Mouse (Mus musculus) adrenal gland, postnatal 10 days (tissue): Measurements from ENCODE around the gene Esrrg. TPM values are rescaled to one million over a fixed set of nuclear protein-coding genes. Genes with fewer than 3 reads are reported as not detected.

ENCODE experiments used
- DNase-seq: peaks from one replicate; pipeline ENCODE4 v3.0.0; 2021; ENCODE audit warnings: mixed read lengths
- total RNA-seq, 2 experiments: library from RNA; stranded (reverse); gene quantifications; 2 replicates each; pipeline ENCODE4 v1.2.3; 2021

Esrrg gene
- total RNA-seq, 2 experiments from 2014 or later: 18.8 to 28.7 TPM

DNA sequence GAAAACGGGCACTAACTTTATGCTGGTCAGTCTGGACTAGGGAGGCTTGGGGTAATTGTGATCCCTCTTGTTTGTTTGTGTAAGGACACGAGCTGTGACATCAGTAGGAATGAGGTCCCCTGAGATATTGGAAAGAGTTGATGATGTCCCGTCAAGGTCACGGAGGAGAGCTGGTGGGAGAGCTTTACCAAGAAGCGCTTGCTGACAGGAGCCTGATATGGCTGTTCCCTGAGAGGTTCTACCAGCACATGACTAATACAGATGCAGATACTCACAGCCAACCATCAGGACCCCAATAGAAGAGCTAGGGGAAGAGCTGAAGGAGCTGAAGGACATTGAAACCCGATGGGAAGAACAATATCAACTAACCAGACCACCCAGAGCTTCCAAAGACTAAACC, 302.6 kb downstream of the Esrrg start:
- DNase-seq: no peak

DNA sequence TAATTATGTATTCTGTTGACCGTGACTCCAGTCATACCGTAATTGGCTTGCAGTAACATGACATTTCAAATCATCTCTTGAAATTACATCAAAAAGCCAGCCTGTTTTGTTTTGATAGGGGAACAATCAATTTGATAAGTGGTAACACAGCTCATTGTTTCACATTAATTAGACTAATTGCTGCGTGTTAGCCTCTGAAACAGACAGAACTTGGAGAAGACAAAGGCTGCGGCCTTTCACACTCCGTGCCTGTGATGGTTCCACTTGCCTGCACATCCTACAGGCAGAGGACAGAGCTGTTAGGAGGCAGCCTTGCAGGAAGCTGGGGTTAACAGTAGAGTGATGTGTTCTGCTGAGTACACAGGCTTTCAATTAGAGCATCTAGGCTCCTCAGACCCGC, 309.7 kb downstream of the Esrrg start:
- no peak for DNase-seq

DNA sequence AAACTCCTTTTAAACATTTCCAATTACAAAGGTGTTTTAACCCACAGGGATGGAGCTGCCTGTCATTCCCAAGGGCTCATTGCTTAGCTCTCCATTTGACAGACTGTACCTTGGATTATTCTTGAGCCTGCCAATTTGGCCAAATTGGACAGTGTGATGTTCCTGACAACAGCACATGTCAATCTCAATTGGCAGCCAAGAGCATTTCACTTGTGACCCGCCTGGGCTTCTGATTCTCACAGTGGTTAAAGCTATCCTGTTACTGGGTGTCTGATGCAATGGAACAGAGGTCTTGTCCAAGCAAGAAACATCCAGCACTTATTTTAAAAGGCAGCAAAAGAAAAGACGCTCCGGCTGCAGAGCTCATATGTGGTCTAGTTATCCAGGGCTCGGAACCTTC, 310.3 kb downstream of the Esrrg start:
- DNase-seq: no peak

DNA sequence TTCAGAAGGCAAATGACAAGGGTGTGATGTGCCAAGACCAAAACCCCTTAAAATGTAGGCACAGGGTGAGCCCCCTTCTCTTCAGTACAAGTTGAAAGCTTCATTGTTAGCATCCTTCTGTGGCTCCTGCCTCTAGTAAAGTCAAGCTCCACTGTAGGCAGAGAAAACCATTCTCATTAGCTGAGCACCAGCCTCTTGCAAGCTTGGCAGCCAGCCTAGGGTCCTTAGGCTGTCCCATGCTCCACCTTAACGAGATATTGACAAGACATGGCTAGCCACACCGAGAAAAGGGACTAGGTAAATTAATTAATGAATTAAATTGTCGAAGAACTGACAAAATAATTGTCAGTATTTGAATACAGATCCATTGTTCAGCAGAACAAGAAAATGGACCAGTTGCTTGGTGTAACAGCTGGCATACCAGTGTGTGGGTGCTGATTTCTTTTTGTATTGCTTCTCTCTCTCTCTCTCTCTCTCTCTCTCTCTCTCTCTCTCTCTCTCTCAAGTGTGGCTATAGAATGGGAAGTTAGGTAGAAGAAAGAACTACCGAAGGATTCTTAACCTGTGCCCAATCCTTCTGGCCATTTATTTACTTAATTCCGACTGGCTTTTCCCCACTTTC, 311.7 kb downstream of the Esrrg start:
- DNase-seq: no peak

DNA sequence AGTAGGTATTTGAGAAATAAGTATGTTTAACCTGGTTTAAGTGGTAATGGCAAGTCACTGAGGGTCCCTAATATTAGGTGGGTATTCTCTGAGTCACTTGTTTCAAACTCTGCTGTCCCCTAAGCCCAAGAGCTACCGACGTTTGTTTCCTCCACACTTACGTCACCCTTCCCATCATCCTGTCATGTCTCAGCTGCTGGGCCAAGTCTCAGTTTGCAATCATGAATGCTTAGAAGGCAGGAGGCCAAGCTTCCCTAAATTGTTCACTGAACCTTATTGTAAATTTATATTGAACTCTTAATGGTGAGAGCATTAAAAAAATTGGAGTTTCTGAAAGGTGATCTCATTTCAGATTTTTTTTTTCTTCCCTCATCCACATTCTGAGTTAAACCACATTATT, 322.6 kb downstream of the Esrrg start:
- DNase-seq: no peak

DNA sequence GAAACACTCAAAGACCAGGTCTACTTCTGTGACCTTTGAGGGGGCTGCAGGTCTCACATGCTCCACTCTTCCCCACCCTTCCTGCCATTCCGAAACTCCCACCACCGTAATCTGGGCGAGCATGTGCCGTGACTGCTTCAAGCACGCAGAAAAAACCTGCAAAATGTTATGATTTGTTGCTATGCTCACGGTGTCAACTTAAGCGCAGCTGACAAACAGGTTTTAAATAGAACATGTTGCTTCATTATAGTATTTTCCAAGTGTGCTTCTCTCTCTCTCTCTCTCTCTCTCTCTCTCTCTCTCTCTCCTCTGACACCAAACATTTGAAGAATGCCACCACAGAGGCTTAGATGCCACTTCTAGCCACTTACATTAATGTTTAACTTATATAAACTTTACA, 330.1 kb downstream of the Esrrg start:
- DNase-seq: no peak

DNA sequence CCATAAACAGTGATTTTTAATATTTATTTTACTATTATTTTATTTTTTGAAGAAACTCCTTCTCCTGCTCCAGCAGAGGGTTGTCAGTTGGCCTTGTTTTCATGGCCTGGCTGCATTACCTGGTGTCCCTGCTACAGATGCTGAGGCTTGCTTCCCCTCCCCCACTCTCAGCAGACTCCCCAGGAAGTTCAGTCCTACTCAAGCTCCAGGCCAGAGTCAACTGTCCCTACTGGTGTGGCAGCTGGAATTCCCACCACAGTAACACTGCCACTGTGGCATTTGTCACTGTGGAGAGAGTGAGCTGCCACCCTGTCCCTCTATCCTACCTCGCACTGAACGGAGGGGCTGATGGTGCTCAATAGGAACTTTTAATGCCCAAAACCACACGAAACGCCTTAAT, 330.5 kb downstream of the Esrrg start:
- DNase-seq: no peak

DNA sequence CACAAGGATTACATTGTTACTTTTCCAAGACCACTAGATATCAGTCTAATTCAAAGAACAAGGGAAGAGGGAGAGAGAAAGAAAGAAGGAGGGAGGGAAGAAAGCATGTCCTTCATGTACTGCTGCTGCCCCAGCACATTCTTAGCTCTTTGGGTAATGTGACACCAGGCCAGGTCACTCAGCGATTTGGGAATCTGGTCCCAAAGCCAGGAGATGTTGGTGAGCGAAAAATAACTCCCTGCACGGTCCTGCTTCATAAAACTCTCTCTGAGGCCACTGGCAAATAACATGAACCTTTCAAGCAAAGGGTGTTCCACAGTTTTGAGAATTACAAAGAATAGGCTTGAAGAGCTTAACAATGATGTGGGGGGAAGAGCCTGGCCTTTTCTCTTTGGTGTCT, 342.9 kb downstream of the Esrrg start:
- DNase-seq: no peak

DNA sequence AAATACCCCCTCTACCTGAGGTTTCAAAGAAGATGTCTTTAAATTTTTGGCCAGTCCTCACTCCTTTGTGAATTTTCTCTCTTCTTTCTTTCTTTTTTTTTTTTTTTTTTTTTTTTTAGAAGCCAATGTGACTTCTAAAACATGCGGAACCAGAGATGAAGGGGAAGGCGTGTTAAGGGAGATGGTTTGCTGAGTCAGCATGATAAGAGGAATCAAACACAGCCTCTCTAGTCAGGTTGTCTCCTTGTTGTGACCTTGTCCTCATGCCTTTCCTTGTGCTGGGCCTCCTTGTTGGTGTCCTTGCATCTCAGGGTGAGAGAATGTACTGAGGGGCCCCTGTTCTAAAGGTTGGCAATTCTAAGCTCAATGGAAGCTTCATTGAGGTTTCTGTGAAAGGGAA, 348.1 kb downstream of the Esrrg start:
- DNase-seq: no peak

DNA sequence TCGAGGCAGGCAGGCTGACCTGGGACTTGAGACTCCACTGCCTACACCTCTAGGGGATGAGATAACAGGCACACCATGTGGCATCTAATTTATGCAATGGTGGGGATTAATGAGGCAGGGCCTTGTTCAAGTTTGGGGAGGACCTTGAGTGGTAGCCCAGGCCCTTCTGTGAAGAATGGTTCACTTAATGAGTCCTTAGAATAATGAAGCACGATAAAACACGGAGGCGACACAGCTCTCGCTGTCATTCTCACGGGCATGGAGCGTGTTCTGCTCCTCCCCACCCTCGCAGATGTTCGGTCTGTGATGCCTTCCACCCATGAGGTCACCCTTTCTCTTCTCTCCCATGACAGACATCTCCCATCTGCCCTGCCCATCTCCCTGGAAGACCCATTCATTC, 350.6 kb downstream of the Esrrg start:
- DNase-seq: no peak

DNA sequence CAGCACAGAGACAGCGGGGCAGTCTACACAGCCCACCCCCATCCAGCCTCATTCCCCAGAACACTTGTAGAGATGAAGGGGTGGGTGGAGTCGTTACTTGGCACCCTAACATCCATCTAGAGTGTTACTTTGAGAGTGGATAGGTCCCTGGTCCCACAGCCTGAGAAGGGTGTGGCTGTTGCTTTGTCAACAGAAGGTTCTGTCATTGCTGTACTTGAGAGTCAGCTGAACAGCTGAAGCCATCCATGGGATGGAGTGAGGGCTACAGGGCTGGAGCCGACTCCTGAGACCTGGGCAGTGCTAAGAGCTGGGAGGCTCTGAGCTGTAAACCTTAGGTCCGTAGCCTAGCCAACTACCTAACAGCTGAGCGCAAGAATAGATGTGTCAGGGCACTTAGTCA, 352.9 kb downstream of the Esrrg start:
- no peak for DNase-seq

DNA sequence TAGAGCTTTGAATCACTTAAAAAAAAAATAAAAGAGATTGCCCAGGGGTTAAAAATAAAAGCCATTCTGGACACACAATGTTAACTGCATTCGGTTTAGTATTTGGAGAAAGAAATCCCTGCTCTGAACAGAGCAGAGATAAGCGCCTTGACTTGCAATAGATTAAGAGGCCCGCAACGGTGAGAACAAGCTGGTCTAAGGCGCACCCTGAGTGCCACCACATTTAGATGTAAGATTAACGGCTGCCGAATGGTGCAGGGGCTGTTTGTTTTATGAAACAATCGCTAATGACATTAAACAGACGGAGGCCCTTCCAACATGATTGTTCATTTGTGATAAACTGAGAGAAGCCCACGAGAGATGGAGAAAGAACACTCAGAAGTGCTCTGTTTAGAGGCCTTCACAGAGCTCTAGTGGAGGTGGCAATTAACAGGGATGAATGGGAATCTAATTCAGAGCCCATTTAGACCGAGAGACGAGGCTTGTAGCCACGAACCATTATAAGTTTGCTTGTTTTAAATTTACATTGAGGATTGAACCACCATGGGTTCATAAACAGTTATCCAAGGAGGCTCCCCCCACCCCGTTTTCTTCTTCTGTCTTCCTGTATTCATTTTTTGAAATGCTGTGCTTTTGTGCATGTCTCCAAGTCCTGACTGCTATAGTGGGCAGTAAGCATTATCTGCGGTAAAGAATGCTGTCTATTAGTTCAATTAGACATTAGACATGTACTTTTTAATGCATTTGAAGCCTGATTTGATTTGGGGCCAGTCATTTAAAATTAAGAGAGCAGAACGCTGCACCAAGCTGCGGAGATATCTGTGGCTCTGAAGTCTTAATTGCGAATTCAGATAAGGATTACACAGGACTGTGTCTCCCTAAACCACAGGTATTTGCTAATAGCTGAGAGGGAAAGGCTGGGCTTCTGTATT, 356.5 kb downstream of the Esrrg start:
- DNase-seq: no peak

DNA sequence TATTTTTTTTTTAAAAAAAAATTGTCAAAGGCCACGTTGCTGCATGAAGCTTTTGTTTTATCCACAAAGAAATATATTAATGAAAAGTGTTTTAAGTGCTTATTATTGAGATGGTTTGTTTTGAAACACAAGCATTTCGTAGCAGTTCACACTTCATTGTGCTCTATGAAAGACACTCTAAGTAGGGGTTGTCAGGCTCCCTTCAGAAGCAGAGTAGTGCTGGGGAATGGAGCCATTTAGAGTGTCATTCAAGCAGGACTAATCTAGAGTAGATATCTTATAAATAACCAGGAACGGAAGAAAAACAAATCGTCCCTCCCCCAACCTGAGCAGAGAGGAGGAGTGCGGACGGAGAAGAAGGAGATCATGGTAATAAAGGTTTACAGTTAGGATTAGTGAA, 357.3 kb downstream of the Esrrg start:
- DNase-seq: no peak

DNA sequence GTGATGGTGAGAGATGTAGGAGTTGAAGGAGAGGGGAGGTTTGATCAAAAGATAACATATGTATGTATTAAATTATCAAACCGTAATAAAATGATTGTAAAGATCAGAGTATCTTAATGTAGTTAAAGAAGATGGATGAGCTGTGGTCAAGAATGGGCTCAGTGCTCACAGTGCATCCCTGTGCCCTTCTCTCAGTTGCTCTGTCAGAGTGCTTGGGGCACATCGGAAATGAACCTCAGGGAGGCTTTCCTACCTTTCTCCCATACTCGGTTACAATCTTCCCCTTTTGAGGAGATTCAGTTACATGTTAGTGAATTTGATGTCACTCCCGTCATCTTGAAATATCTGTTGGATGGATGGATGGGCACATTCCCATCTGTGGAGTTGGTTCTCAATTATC, 359.8 kb downstream of the Esrrg start:
- no peak for DNase-seq

DNA sequence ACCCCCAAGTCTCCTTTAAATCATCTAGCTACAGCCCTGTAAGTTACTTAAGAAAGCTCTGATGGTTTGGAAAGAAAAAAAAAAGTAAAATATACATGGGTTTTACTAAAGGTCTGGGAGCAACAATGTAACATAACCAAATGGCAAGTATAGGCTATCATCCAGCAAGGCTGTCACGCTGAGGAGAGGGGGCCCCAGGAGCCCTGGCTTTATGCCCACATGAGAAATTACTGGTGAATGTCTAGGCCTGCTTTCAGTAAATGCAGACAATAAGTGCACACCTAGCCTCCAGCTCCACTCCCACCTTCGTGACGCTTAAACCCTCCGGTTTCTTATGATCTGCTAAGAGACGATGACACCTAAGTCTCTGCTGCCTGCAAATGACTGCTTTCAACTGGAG, 360.9 kb downstream of the Esrrg start:
- no peak for DNase-seq

DNA sequence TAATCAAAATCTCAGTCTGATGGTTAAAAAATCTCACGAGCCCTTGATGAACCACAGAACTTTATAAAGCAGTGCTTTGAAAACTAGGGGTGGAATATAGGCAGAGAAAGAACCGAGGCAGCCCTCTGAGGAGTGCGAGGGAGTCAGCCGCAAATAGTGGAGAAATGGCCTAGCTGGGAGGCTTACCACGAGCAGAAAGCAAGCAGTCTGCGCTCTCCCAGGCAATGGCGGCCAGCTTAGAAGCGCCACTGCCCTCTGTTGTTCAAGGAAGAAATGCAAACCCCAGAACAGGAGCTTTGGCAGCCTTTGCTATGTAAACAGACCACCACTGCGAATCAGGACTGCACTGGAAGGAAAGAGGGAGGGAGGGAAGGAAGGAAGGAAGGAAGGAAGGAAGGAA, 365.8 kb downstream of the Esrrg start:
- peak; percentile 61 for DNase-seq

DNA sequence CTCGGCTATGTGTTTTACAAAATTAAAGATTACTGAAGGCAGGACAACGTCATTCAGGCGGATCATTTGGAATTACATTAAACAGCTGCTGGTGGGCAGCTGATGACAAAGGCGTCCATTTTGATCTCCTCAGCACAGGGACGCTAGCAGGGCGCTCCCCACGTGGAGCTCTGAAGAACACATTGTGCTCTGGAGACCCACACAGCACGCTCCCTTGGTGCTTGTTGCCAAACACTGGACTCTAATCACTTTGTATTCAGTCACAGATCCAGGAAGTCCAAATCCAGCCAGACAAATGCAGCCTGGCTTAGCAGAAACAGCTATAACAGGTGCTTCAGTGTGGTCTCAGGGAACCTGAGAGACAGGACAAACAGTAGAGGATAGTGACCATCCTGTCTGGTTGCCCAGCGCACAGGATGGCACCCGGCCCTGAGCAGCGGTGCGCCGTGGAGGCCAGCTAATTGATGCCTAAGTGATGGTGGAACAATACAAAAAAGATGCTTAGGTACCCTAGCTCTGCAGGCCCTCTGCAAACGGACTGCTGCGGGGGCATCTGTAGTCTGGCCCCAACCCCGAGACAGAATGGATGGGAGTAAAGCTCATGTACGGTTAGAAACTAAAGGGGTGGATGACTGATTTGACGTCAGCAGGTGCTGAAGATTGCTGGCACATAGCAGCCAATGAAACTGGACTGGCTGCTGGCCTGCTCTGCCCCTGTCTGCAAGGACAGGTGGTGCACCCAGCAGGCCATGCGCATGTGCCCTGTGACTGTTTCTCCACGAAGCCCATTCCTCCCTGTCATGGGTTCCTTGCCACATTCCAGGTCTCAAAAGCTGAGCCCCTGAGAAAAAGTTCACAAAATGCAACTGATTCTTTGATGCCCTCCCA, 367.1 kb downstream of the Esrrg start:
- no peak for DNase-seq

DNA sequence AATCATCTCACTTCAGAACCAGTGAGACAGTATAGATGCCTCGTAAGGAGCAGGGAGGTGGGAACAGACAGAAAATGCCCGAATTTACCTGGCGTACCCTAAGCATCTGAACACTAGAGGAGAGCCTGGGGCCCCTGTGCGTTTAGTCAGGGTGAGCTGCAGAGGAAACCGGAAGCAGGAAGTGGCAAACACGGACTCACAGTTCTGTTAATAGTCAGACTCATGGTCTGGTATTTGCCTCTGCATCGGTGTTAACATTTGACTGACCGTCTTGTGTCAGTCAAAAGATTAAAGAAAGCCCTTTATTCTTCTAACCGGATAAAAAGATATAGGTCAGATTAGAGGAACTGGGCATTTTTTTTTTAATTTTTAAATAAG, 367.8 kb downstream of the Esrrg start:
- no peak for DNase-seq

DNA sequence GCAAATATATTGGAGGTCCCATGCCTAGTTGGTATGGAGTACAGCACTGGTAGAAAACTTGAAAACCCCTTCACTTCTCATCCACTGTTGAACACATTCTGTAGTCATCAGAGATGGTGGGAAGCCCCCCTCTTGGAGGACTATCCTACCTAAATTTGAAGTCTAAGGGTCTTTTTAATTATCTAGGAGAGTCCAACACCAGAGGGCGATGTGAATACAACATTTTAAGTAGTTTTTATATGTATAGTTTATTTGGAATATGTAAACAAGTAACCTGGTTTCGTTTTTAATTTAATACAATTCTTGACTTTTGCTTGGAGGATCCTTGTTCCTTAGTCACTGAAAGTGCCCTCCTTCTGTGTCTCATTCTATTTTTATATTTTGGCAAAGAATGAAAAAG, 372.4 kb downstream of the Esrrg start:
- DNase-seq: no peak

DNA sequence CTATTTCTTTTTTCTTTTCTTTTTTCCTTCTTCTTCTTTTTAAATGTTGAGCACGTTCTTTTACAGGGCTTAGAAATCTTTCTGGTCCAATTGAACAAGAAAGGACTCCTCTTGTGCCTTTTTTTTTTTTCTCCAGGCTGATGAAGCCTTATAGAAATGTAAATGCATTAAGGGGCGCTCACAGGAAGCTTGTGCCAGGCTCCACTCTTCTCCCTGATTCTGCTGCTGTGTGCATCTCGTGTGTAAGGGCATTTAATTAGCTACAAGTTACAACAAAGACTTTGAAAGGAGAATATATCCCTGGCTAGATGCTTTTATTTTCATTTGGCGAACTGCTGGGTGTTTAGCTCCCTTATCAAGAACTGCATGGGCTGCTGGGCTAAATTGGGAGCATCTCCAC, 374.6 kb downstream of the Esrrg start:
- no peak for DNase-seq

DNA sequence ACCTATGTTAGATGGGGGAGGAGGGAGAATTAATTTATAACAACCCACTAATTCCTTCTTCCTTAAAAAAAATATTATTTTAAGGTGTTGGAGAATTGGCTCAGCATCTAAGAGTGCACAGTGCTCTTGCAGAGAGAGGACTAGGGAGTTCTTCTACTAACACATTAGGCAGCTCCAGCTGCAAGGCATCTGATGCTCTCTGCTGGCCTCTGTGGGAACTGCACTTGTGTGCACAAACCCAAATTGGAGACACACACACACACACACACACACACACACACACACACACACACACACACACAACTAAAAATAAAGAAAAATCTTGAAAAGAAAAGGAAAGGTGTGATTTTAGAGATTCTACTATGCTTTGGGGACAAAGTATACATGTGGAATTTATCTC, 381.6 kb downstream of the Esrrg start:
- DNase-seq: peak; percentile 13

DNA sequence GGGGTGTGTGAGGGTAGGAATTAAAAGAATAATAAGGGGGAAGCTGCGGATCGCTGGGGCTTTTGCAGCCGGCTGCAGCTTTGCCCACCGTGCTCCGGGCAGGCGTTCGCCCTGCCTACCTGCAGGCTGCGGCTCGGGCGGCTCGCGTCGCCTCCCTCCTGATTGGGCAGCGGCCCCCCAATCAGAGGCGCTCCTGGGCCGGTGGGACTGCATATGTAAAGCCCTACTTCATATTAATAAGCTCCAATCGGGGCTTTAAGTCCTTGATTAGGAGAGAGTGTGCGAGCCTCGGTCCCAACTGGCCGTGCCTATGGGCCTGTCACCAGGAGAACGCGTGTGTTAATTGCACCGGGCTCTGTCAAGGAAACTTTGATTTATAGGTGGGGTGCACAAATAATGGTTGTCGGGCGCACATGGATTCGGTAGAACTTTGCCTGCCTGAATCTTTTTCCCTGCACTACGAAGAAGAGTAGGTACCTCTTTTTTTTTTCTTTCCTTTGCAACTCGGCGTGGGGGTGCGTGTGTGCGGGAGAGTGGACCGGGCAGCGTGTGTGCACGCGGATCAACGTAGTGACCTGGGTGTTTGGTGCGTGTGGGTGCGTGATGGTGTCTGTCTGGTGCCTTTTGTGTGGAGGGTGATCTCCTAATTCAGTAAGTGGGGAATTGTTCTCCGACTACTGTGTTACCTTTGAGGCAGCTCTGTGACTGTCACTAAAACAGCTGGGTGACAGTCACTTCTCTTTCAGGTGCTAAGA, 389.2 kb downstream of the Esrrg start:
- peak; percentile 84 for DNase-seq
